Mouse (Mus musculus): Measurements from ENCODE around the gene Camta2. TPM values are rescaled to one million over a fixed set of nuclear protein-coding genes. Genes with fewer than 3 reads are reported as not detected.

Gene Camta2
- polyA plus RNA-seq, 1 experiment from 2014 or later = 26.3 TPM

DNA sequence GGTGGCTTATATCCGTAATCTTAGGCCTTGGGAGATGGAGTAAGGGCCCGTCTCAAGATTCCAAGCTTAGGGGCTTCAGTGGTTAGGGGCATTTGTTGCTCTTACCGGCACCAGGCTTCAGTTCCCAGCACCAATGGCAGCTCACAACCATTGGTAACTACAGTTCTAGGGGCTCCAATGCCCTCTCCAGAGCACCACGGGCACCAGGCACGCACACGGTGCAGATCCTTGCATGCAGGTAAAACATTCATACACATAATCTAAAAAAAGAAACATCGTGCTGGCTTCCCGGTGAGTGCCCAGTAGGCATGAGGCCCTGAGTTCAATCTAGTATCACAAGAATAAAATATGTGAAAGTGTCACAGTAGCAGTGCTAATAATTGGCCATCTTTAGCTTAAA lies 24.8 kb downstream of the Camta2 start:
- H3K4me3 ChIP-seq (ENCODE audit: low read length) = no peak overlapping the region
- no peak overlapping the region for H3K27ac ChIP-seq (ENCODE audit: low read depth, low read length)
- no peak overlapping the region for H3K9ac ChIP-seq (ENCODE audit: low read depth, low read length)
- peaks cover 18% of the 10 kb centered on the region for H3K36me3 ChIP-seq (ENCODE audit: control insufficient read depth, insufficient read depth, low read length)
- H3K9me3 ChIP-seq (ENCODE audit: control insufficient read depth, low read length) = no peaks in the 10 kb centered on the region
- H3K27me3 ChIP-seq (replicated peaks; ENCODE audit: control insufficient read depth, insufficient read depth, low read length) = no peaks in the 10 kb centered on the region
- WGBS = 93% methylated on average over 8 of the region's 8 CpGs
- no peak for ATAC-seq
- no peak overlapping the region for H3K4me2 ChIP-seq (ENCODE audit: low read length)
- peaks cover 6% of the 10 kb centered on the region for H3K4me1 ChIP-seq (ENCODE audit: control insufficient read depth, insufficient read depth, low read depth, low read length)

DNA sequence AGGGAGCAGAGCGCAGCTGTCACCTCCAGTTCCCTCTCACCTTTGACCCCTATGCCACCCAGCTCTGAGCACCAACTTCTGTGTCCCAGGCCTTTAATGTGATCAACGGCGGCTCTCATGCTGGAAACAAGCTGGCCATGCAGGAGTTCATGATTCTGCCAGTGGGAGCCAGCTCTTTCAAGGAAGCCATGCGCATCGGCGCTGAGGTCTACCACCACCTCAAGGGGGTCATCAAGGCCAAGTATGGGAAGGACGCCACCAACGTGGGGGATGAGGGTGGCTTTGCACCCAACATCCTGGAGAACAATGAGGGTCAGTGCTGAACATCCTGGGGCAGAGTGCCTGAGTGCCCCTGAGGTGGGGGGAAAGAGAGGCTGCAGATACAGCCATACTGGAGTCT lies 27.3 kb downstream of the Camta2 start:
- WGBS = 84% methylated on average over 8 of the region's 8 CpGs
- Histone ChIP-seq H3K36me3 (ENCODE audit: control insufficient read depth, insufficient read depth, low read length) (peaks cover 18% of the 10 kb centered on the region), H3K4me3 (ENCODE audit: low read length) (no peak overlapping the region), H3K4me2 (ENCODE audit: low read length) (no peak overlapping the region), H3K4me1 (ENCODE audit: control insufficient read depth, insufficient read depth, low read depth, low read length) (peaks cover 10% of the 10 kb centered on the region), H3K9me3 (ENCODE audit: control insufficient read depth, low read length) (no peaks in the 10 kb centered on the region), H3K9ac (ENCODE audit: low read depth, low read length) (no peak overlapping the region), H3K27me3 (replicated peaks; ENCODE audit: control insufficient read depth, insufficient read depth, low read length) (no peaks in the 10 kb centered on the region), H3K27ac (ENCODE audit: low read depth, low read length) (no peak overlapping the region)
- no peak for ATAC-seq

DNA sequence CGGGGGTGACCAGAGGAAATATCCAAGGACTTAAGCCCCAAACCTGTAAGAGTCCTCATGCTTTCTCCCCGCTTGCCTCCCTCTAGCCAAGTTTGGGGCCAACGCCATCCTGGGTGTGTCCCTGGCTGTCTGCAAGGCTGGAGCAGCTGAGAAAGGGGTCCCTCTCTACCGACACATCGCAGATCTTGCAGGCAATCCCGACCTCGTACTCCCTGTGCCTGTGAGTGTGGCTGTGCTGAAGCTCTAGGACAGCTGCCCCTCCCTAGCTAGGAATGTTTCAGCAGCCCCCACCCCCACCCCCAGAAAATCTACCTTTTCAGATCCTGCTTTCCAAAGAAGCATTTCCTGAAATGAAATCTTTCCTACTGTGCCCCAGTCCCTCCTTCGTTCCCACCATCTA lies 29.0 kb downstream of the Camta2 start:
- H3K27me3 ChIP-seq (replicated peaks; ENCODE audit: control insufficient read depth, insufficient read depth, low read length) = no peaks in the 10 kb centered on the region
- H3K9me3 ChIP-seq (ENCODE audit: control insufficient read depth, low read length) = no peaks in the 10 kb centered on the region
- WGBS = 80% methylated on average over 8 of the region's 8 CpGs
- H3K4me3 ChIP-seq (ENCODE audit: low read length) = no peak overlapping the region
- no peak overlapping the region for H3K9ac ChIP-seq (ENCODE audit: low read depth, low read length)
- H3K36me3 ChIP-seq (ENCODE audit: control insufficient read depth, insufficient read depth, low read length) = peaks cover 10% of the 10 kb centered on the region
- H3K4me1 ChIP-seq (ENCODE audit: control insufficient read depth, insufficient read depth, low read depth, low read length) = peaks cover 12% of the 10 kb centered on the region
- no peak for ATAC-seq
- no peak overlapping the region for H3K27ac ChIP-seq (ENCODE audit: low read depth, low read length)
- no peak overlapping the region for H3K4me2 ChIP-seq (ENCODE audit: low read length)

DNA sequence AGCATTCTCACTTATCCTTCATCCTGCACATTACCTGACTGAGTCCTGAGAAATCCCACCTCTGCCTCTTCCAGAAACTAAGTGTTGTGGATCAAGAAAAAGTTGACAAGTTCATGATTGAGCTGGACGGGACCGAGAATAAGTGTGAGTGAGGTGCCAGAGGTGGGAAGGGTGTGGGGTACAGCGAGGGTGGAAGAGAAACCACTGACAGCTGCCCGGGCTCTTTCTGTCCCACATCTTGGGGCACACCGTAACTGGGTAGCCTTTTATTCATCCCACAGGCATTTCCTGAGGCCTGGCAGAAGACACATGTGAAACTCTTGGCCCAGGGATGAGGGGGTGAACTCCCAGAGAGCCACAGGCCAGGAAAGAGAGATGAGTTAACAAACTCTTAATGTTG lies 29.4 kb downstream of the Camta2 start:
- Histone ChIP-seq H3K27me3 (replicated peaks; ENCODE audit: control insufficient read depth, insufficient read depth, low read length) (no peaks in the 10 kb centered on the region), H3K36me3 (ENCODE audit: control insufficient read depth, insufficient read depth, low read length) (peaks cover 7% of the 10 kb centered on the region; the same call in 1 of the 2 replicates), H3K4me2 (ENCODE audit: low read length) (no peak overlapping the region), H3K9ac (ENCODE audit: low read depth, low read length) (no peak overlapping the region), H3K9me3 (ENCODE audit: control insufficient read depth, low read length) (no peaks in the 10 kb centered on the region), H3K27ac (ENCODE audit: low read depth, low read length) (no peak overlapping the region), H3K4me1 (ENCODE audit: control insufficient read depth, insufficient read depth, low read depth, low read length) (peaks cover 12% of the 10 kb centered on the region), H3K4me3 (ENCODE audit: low read length) (no peak overlapping the region)
- ATAC-seq = no peak
- 87% methylated on average over 5 of the region's 5 CpGs for WGBS

DNA sequence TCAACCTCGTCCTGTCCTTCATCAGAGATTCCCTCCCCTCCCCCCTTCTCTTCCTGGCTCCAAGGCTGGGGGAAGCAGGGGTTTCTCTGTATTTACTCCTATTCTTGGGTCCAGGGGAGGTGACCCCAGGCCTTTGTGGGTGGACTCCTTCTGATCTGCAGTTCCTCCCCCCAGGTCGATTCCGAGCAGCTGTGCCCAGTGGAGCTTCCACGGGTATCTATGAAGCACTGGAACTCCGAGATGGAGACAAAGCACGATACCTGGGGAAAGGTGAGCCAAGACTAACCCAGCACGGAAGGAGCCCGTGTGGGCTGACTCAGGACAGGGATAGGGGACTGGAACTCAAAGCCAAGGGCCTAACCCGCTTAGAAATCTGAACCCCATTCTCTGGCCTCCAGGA lies 29.9 kb downstream of the Camta2 start:
- H3K9ac ChIP-seq (ENCODE audit: low read depth, low read length) = no peak overlapping the region
- WGBS = 65% methylated on average over 9 of the region's 9 CpGs
- peaks cover 15% of the 10 kb centered on the region for H3K4me1 ChIP-seq (ENCODE audit: control insufficient read depth, insufficient read depth, low read depth, low read length)
- H3K4me2 ChIP-seq (ENCODE audit: low read length) = no peak overlapping the region
- H3K9me3 ChIP-seq (ENCODE audit: control insufficient read depth, low read length) = no peaks in the 10 kb centered on the region
- no peak overlapping the region for H3K4me3 ChIP-seq (ENCODE audit: low read length)
- no peak for ATAC-seq
- H3K27me3 ChIP-seq (replicated peaks; ENCODE audit: control insufficient read depth, insufficient read depth, low read length) = no peaks in the 10 kb centered on the region
- no peak overlapping the region for H3K27ac ChIP-seq (ENCODE audit: low read depth, low read length)
- H3K36me3 ChIP-seq (ENCODE audit: control insufficient read depth, insufficient read depth, low read length) = peaks cover 7% of the 10 kb centered on the region; the same call in 1 of the 2 replicates

DNA sequence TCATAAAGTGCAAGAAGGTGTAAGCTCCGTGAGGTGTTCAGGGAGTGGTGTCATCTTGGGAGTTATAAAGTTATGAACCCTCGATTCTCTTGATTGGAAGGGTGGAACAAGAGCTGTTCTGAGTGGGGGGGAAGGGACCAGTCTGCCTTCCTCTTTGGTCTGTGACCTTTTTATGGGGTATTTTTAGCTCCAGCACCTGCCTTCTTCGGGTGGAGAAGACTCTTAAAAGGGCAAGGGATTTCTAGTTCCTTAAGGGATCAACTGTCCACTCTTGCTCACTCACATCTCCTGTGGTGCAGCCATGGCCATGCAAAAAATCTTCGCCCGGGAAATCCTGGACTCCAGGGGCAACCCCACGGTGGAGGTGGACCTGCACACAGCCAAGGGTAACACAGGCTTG lies 30.3 kb downstream of the Camta2 start:
- Histone ChIP-seq H3K9ac (ENCODE audit: low read depth, low read length) (no peak overlapping the region), H3K27ac (ENCODE audit: low read depth, low read length) (no peak overlapping the region), H3K4me2 (ENCODE audit: low read length) (no peak overlapping the region), H3K4me1 (ENCODE audit: control insufficient read depth, insufficient read depth, low read depth, low read length) (peaks cover 19% of the 10 kb centered on the region), H3K36me3 (ENCODE audit: control insufficient read depth, insufficient read depth, low read length) (peaks cover 7% of the 10 kb centered on the region; the same call in 1 of the 2 replicates), H3K27me3 (replicated peaks; ENCODE audit: control insufficient read depth, insufficient read depth, low read length) (no peaks in the 10 kb centered on the region), H3K4me3 (ENCODE audit: low read length) (no peak overlapping the region), H3K9me3 (ENCODE audit: control insufficient read depth, low read length) (no peaks in the 10 kb centered on the region)
- ATAC-seq = no peak
- 55% methylated on average over 6 of the region's 6 CpGs for WGBS

DNA sequence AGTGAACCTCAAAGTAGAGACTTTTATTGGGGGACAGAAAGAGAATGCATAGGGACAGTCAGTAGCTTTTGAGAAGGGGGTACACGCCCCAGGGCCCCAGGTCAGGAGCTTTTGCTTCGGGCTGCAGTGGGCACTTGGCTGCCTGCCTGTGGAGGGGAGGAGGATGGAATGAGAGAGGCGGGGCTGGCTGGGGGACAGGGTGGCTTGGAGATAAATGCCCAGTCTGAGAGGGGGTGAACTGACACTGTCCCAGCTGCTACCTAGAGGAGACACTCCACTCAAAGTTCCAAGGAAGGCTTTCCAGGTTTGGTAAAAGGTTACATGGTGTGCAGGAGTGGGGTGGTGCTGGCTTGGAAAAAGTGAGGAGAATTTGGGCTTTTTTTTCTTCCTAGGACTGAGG lies 30.9 kb downstream of the Camta2 start, which contains the start of gene Eno3:
Gene Eno3 (plus strand): TSS at position 239 of the 400 bp plus-strand sequence.
- peak within 1 kb of the TSS; percentile 98 for H3K27ac ChIP-seq (ENCODE audit: low read depth, low read length)
- H3K36me3 ChIP-seq (ENCODE audit: control insufficient read depth, insufficient read depth, low read length) = peaks cover 3% of the 10 kb centered on the region; the same call in 1 of the 2 replicates
- no peaks in the 10 kb centered on the region for H3K9me3 ChIP-seq (ENCODE audit: control insufficient read depth, low read length)
- peak within 1 kb of the TSS; percentile 69 for H3K9ac ChIP-seq (ENCODE audit: low read depth, low read length)
- WGBS = 10% methylated on average over 3 of the region's 3 CpGs
- peak within 1 kb of the TSS; percentile 100 for H3K4me3 ChIP-seq (ENCODE audit: low read length)
- peaks cover 25% of the 10 kb centered on the region for H3K4me1 ChIP-seq (ENCODE audit: control insufficient read depth, insufficient read depth, low read depth, low read length)
- no peaks in the 10 kb centered on the region for H3K27me3 ChIP-seq (replicated peaks; ENCODE audit: control insufficient read depth, insufficient read depth, low read length)
- no peak for ATAC-seq
- H3K4me2 ChIP-seq (ENCODE audit: low read length) = peak within 1 kb of the TSS; percentile 64

DNA sequence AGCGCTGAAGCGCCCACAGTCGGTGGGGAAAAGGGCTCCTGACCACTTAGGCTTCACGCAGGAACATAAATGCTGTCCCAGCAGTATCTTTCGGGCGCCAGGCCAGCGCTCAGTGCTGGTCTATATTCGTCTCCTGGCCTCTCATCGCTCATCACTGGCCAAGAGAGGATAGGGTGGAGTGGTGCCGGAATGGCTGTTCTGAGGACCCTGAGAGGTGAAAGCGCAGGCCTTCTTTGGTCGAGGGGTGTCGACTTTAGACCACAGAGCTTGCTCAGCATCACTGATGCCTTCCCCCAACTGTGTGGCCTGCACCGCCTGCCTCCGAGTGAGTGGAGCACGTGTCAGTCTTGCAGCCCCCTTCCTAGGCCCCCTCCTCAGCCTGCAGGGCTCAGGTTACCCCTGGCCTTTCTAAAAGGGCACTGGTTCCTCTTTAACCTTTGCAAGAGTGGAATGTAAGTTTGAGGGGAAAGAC lies 31.4 kb downstream of the Camta2 start:
- WGBS = 9% methylated on average over 16 of the region's 16 CpGs
- peak overlapping the region; percentile 64 for H3K4me2 ChIP-seq (ENCODE audit: low read length)
- H3K9ac ChIP-seq (ENCODE audit: low read depth, low read length) = peak overlapping the region; percentile 69; the same call in 1 of the 2 replicates
- no peak for ATAC-seq
- H3K4me1 ChIP-seq (ENCODE audit: control insufficient read depth, insufficient read depth, low read depth, low read length) = peaks cover 27% of the 10 kb centered on the region
- H3K4me3 ChIP-seq (ENCODE audit: low read length) = peak overlapping the region; percentile 100
- no peaks in the 10 kb centered on the region for H3K27me3 ChIP-seq (replicated peaks; ENCODE audit: control insufficient read depth, insufficient read depth, low read length)
- peaks cover 4% of the 10 kb centered on the region for H3K36me3 ChIP-seq (ENCODE audit: control insufficient read depth, insufficient read depth, low read length)
- H3K27ac ChIP-seq (ENCODE audit: low read depth, low read length) = no peak overlapping the region
- no peaks in the 10 kb centered on the region for H3K9me3 ChIP-seq (ENCODE audit: control insufficient read depth, low read length)

DNA sequence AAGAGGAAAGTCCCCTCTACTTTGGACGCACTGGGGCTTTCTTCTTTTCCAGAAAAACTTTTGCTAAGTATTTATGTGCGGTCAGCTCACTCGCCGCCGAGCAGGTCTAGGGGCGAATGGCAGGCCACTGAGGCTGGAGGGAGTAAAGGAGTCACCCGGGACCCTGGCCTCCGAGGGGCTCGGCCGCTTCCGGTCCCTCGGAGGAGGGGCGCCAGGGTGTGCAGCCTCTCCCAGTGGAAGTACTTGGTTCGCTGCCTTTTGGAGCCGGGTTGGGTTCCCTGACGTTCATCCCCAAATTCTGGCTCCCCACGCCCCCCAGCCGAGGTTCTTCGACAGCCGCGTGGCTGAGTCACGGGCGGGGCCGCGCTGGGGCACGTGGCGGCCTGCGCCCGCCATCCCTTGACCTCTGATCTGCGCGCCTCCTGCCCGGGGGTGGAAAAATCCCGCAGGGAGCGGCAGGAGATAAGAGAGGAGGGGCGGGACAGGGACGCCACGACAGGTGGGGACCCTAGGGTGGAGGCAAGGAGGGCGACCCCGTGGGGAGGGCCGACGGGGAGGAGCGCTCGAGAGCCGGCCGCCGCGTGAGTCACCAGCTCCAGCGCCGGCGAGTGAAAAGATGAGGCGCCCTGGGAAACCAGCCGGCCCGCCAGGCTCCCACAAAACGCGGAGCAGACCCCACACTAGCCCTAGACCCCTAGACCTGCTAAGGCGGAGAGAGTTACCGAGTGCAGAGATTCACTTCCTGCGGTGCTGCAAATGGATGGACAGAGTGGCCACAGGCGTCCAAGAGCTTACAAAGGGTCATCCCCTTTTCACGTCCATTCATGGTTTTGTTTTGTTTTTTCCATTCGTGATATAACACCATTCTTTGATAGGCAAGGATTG lies 32.1 kb downstream of the Camta2 start:
- Histone ChIP-seq H3K4me3 (ENCODE audit: low read length) (peak overlapping the region; percentile 100), H3K27ac (ENCODE audit: low read depth, low read length) (peak overlapping the region; percentile 98), H3K4me1 (ENCODE audit: control insufficient read depth, insufficient read depth, low read depth, low read length) (peaks cover 27% of the 10 kb centered on the region), H3K4me2 (ENCODE audit: low read length) (peak overlapping the region; percentile 64), H3K9me3 (ENCODE audit: control insufficient read depth, low read length) (no peaks in the 10 kb centered on the region), H3K36me3 (ENCODE audit: control insufficient read depth, insufficient read depth, low read length) (peaks cover 11% of the 10 kb centered on the region), H3K9ac (ENCODE audit: low read depth, low read length) (peak overlapping the region; percentile 99), H3K27me3 (replicated peaks; ENCODE audit: control insufficient read depth, insufficient read depth, low read length) (no peaks in the 10 kb centered on the region)
- WGBS = under 1% methylated on average over 57 of the region's 61 CpGs
- ATAC-seq = no peak

Data from hindbrain, embryonic 16.5 days (tissue).